Mouse (Mus musculus) spleen, adult 2 months (tissue): ENCODE measurements around the gene Nedd4.

Source experiments
- CTCF ChIP-seq: fragments of 200-500 bp; IDR thresholded peaks from 2 replicates; pipeline ENCODE4 v1.5.1; 2011; ENCODE audit warnings: mild to moderate bottlenecking, inconsistent platforms; ENCODE audit not compliant: insufficient read depth, insufficient read length, insufficient replicate concordance; ENCODE audit errors: extremely low read depth
- POLR2A ChIP-seq: fragments of 200-500 bp; IDR thresholded peaks from 2 replicates; pipeline ENCODE4 v1.6.1; 2011; ENCODE audit warnings: low read depth, low read length, inconsistent platforms

DNA sequence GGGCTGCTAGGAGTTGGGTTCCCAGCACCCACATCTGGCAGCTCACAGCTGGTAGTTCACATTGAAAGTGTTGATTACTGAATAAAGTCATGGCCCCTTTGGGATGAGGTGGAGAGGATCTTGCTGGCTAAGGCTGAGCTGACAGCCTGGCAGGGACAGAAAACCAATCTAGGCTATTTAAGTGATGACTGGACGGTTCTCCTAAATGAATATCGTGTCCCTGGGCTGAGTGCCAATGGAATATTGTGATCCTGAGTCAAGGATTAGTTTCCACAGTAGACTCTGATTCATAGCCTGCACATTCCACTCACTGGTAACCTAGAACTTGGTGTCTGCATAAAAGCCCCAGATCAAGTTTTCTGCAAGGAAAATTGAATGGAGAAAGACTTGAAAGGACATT is 39.9 kb downstream of the Nedd4 start:
- TF ChIP-seq CTCF (no peak), POLR2A (no peak)
